10 mouse cellular contexts compared by ENCODE assay signal in genomic region chr10:80526172-80526571, GRCm38 (mm10). TPM values are rescaled to one million over a fixed set of nuclear protein-coding genes. Genes with fewer than 3 reads are reported as not detected.
A peak's percentile ranks its signal among the peaks of the same experiment; 100 is the strongest.
DNase-seq lines count a peak whose midpoint lies in the region; ATAC-seq and TF ChIP-seq lines count a peak whose summit lies in the region.
"Had no signal": no experiment of that assay in that cellular context is flagged by ENCODE, and none has a peak within 500 bp of the region (broad histone marks: within the 10 kb centered on the region; RNA-seq: fewer than 3 reads in every experiment).

No protein-coding gene starts in this region.

- H3K36me3 ChIP-seq in stomach, embryonic 14.5 days (ENCODE audit: control insufficient read depth, insufficient read depth, low read length): no peaks in the 10 kb centered on the region
- no peaks in the 10 kb centered on the region for H3K36me3 ChIP-seq in stomach, postnatal 0 days (ENCODE audit: control insufficient read depth, insufficient read depth, low read length)
- H3K36me3 ChIP-seq in forebrain, embryonic 14.5 days (ENCODE audit: control insufficient read depth, insufficient read depth, low read length): no peaks in the 10 kb centered on the region
- no peaks in the 10 kb centered on the region for H3K36me3 ChIP-seq in limb, embryonic 15.5 days

- peaks cover 4% of the 10 kb centered on the region; the same call in 1 of the 2 replicates for H3K4me1 ChIP-seq in stomach, embryonic 14.5 days (ENCODE audit: control insufficient read depth, insufficient read depth, low read length)
- no peaks in the 10 kb centered on the region for H3K4me1 ChIP-seq in stomach, postnatal 0 days (replicated peaks; ENCODE audit: control insufficient read depth, insufficient read depth)
- no peaks in the 10 kb centered on the region for H3K4me1 ChIP-seq in forebrain, embryonic 14.5 days (ENCODE audit: control insufficient read depth, insufficient read depth, low read length)
- no peaks in the 10 kb centered on the region for H3K4me1 ChIP-seq in limb, embryonic 15.5 days

- 11% methylated on average over 9 of the region's 9 CpGs for WGBS in stomach, embryonic 14.5 days
- 25% methylated on average over 9 of the region's 9 CpGs for WGBS in stomach, postnatal 0 days
- WGBS in forebrain, embryonic 14.5 days: 20% methylated on average over 9 of the region's 9 CpGs
- WGBS in limb, embryonic 15.5 days: 18% methylated on average over 9 of the region's 9 CpGs

- no peaks in the 10 kb centered on the region for H3K27me3 ChIP-seq in stomach, embryonic 14.5 days (ENCODE audit: control insufficient read depth, insufficient read depth, low read length)
- H3K27me3 ChIP-seq in stomach, postnatal 0 days (ENCODE audit: control insufficient read depth, insufficient read depth, low read length): no peaks in the 10 kb centered on the region
- H3K27me3 ChIP-seq in forebrain, embryonic 14.5 days (replicated peaks; ENCODE audit: control insufficient read depth, insufficient read depth, low read length): no peaks in the 10 kb centered on the region
- no peaks in the 10 kb centered on the region for H3K27me3 ChIP-seq in limb, embryonic 15.5 days

- H3K9ac ChIP-seq in stomach, embryonic 14.5 days (replicated peaks; ENCODE audit: low read depth, low read length): no peak overlapping the region
- no peak overlapping the region for H3K9ac ChIP-seq in stomach, postnatal 0 days (ENCODE audit: low read length)
- H3K9ac ChIP-seq in forebrain, embryonic 14.5 days (ENCODE audit: low read length): no peak overlapping the region
- no peak overlapping the region for H3K9ac ChIP-seq in limb, embryonic 15.5 days

- DNase-seq in stomach, postnatal 0 days (ENCODE audit: low spot score): no peak
- peak; percentile 48 for DNase-seq in forebrain, embryonic 14.5 days (ENCODE audit: low spot score)
- DNase-seq in adrenal gland, adult 8-10 months: no peak
- no peak for DNase-seq in right cerebral cortex, adult 18-20 months
- no peak for DNase-seq in layer of hippocampus, adult 11-12 months (ENCODE audit: low spot score)
- DNase-seq: right cerebral cortex, postnatal 4 days had no signal

- ATAC-seq in stomach, embryonic 14.5 days (ENCODE audit: insufficient number of reproducible peaks, insufficient read depth, low FRiP score, low read depth): peak; percentile 84; the same call in 1 of the 2 replicates
- ATAC-seq in stomach, postnatal 0 days (ENCODE audit: low FRiP score, low TSS enrichment): no peak; the same call in 1 of the 2 replicates
- peak; percentile 57; the same call in 1 of the 2 replicates for ATAC-seq in forebrain, embryonic 14.5 days
- no peak for ATAC-seq in limb, embryonic 15.5 days (ENCODE audit: insufficient number of reproducible peaks, low FRiP score, low TSS enrichment, low read depth)

- TF ChIP-seq EP300 in stomach, postnatal 0 days (optimal IDR thresholded peaks at IDR 0.05): no peak

- peak overlapping the region; percentile 12; the same call in 1 of the 2 replicates for H3K4me2 ChIP-seq in stomach, embryonic 14.5 days (replicated peaks; ENCODE audit: low read depth, low read length)
- no peak overlapping the region for H3K4me2 ChIP-seq in stomach, postnatal 0 days (replicated peaks; ENCODE audit: low read depth)
- H3K4me2 ChIP-seq in forebrain, embryonic 14.5 days (ENCODE audit: low read length): peak overlapping the region; percentile 34
- no peak overlapping the region for H3K4me2 ChIP-seq in limb, embryonic 15.5 days

- no peaks in the 10 kb centered on the region for H3K9me3 ChIP-seq in stomach, embryonic 14.5 days (ENCODE audit: control insufficient read depth, low read depth, low read length)
- no peaks in the 10 kb centered on the region for H3K9me3 ChIP-seq in stomach, postnatal 0 days (ENCODE audit: control insufficient read depth, low read length)
- no peaks in the 10 kb centered on the region for H3K9me3 ChIP-seq in forebrain, embryonic 14.5 days (replicated peaks; ENCODE audit: control insufficient read depth, low read length)
- H3K9me3 ChIP-seq in limb, embryonic 15.5 days: no peaks in the 10 kb centered on the region

- no peak overlapping the region for H3K27ac ChIP-seq in stomach, embryonic 14.5 days (ENCODE audit: low read length)
- no peak overlapping the region for H3K27ac ChIP-seq in stomach, postnatal 0 days (replicated peaks)
- no peak overlapping the region for H3K27ac ChIP-seq in forebrain, embryonic 14.5 days (ENCODE audit: low read depth, low read length)
- no peak overlapping the region for H3K27ac ChIP-seq in limb, embryonic 15.5 days

- TF ChIP-seq CTCF in stomach, postnatal 0 days (IDR thresholded peaks at IDR 0.05; ENCODE audit: low read depth): no peak

- H3K4me3 ChIP-seq in stomach, embryonic 14.5 days (ENCODE audit: low read depth, low read length): no peak overlapping the region
- no peak overlapping the region for H3K4me3 ChIP-seq in stomach, postnatal 0 days (ENCODE audit: low read depth, low read length)
- H3K4me3 ChIP-seq in forebrain, embryonic 14.5 days (ENCODE audit: low read depth, low read length): no peak overlapping the region
- peak overlapping the region; percentile 4; the same call in 1 of the 2 replicates for H3K4me3 ChIP-seq in limb, embryonic 15.5 days

RNA-seq across cellular contexts. Expression of gene Atp8b3, which starts 12.8 kb away (rescaled TPM):
- polyA plus RNA-seq in stomach, embryonic 14.5 days (2014; fragmentation: Nextera tagmentation; extraction: Ambion mirVana): 0.11 and 0.25 TPM in 2 replicates
- polyA plus RNA-seq in stomach, postnatal 0 days (2015; fragmentation: Nextera tagmentation; extraction: Ambion mirVana): 0.02 and 0.10 TPM in 2 replicates
- 0.30 and 0.33 TPM in 2 replicates for polyA plus RNA-seq in forebrain, embryonic 14.5 days (2014; fragmentation: Nextera tagmentation; extraction: Ambion mirVana)
- polyA plus RNA-seq in limb, embryonic 15.5 days (2015; fragmentation: Nextera tagmentation; extraction: Ambion mirVana): 0.08 and 0.15 TPM in 2 replicates
- total RNA-seq in adrenal gland, adult 8-10 months (2022): 1 to 10 TPM; 1.2 to 3.0 (median 1.9) TPM
- total RNA-seq: hematopoietic stem cell, adult 5-6 weeks had no signal

RNA-seq across cellular contexts. Expression of gene Onecut3, which starts 31.5 kb away (rescaled TPM):
- polyA plus RNA-seq in stomach, embryonic 14.5 days (2014; fragmentation: Nextera tagmentation; extraction: Ambion mirVana): 0.25 and 0.53 TPM in 2 replicates
- polyA plus RNA-seq in stomach, postnatal 0 days (2015; fragmentation: Nextera tagmentation; extraction: Ambion mirVana): 0.01 and 0.02 TPM in 2 replicates
- polyA plus RNA-seq in forebrain, embryonic 14.5 days (2014; fragmentation: Nextera tagmentation; extraction: Ambion mirVana): 0.28 and 0.34 TPM in 2 replicates
- polyA plus RNA-seq in limb, embryonic 15.5 days (2015; fragmentation: Nextera tagmentation; extraction: Ambion mirVana): not detected in 2 replicates
- not detected for total RNA-seq in adrenal gland, adult 8-10 months (2022)
- total RNA-seq: hematopoietic stem cell, adult 5-6 weeks had no signal
- polyA plus RNA-seq: cortical plate, adult 2 months had no signal

RNA-seq across cellular contexts. Expression of gene Rexo1, which starts 35.2 kb away (rescaled TPM):
- 22.9 and 24.3 TPM in 2 replicates for polyA plus RNA-seq in stomach, embryonic 14.5 days (2014; fragmentation: Nextera tagmentation; extraction: Ambion mirVana)
- polyA plus RNA-seq in stomach, postnatal 0 days (2015; fragmentation: Nextera tagmentation; extraction: Ambion mirVana): 7.1 and 8.5 TPM in 2 replicates
- polyA plus RNA-seq in forebrain, embryonic 14.5 days (2014; fragmentation: Nextera tagmentation; extraction: Ambion mirVana): 22.3 and 28.8 TPM in 2 replicates
- polyA plus RNA-seq in limb, embryonic 15.5 days (2015; fragmentation: Nextera tagmentation; extraction: Ambion mirVana): 21.9 and 22.5 TPM in 2 replicates
- total RNA-seq in adrenal gland, adult 8-10 months (2022): 10 to 100 TPM; 54.2 to 60.1 (median 57.0) TPM

RNA-seq across cellular contexts. Expression of gene Klf16, which starts 50.9 kb away (rescaled TPM):
- polyA plus RNA-seq in stomach, embryonic 14.5 days (2014; fragmentation: Nextera tagmentation; extraction: Ambion mirVana): 8.1 and 8.4 TPM in 2 replicates
- 8.3 and 8.4 TPM in 2 replicates for polyA plus RNA-seq in stomach, postnatal 0 days (2015; fragmentation: Nextera tagmentation; extraction: Ambion mirVana)
- polyA plus RNA-seq in forebrain, embryonic 14.5 days (2014; fragmentation: Nextera tagmentation; extraction: Ambion mirVana): 6.2 and 6.6 TPM in 2 replicates
- 7.9 and 9.9 TPM in 2 replicates for polyA plus RNA-seq in limb, embryonic 15.5 days (2015; fragmentation: Nextera tagmentation; extraction: Ambion mirVana)
- 10 to 100 TPM; 12.7 to 15.4 (median 14.6) TPM for total RNA-seq in adrenal gland, adult 8-10 months (2022)

Comparison
In these comparisons a context has a peak if more than half of its experiments do, and no peak if none do; other contexts are left out.
1. ATAC-seq: peak in stomach, embryonic 14.5 days (single experiment) and forebrain, embryonic 14.5 days (single experiment); none in stomach, postnatal 0 days (single experiment) and limb, embryonic 15.5 days (single experiment).
2. H3K4me2 ChIP-seq: peak in stomach, embryonic 14.5 days (single experiment) and forebrain, embryonic 14.5 days (single experiment); none in stomach, postnatal 0 days (single experiment) and limb, embryonic 15.5 days (single experiment).